Mouse (Mus musculus) frontal cortex, adult (tissue): ENCODE results near the gene Ggps1.

Source experiments
- ATAC-seq: cut with Nextera tagmentation; 2 replicates; pipeline ENCODE4 v1.9.2; 2017; ENCODE audit warnings: mild to moderate bottlenecking, moderate library complexity, mixed read lengths; ENCODE audit not compliant: low TSS enrichment

Gene Ggps1

DNA sequence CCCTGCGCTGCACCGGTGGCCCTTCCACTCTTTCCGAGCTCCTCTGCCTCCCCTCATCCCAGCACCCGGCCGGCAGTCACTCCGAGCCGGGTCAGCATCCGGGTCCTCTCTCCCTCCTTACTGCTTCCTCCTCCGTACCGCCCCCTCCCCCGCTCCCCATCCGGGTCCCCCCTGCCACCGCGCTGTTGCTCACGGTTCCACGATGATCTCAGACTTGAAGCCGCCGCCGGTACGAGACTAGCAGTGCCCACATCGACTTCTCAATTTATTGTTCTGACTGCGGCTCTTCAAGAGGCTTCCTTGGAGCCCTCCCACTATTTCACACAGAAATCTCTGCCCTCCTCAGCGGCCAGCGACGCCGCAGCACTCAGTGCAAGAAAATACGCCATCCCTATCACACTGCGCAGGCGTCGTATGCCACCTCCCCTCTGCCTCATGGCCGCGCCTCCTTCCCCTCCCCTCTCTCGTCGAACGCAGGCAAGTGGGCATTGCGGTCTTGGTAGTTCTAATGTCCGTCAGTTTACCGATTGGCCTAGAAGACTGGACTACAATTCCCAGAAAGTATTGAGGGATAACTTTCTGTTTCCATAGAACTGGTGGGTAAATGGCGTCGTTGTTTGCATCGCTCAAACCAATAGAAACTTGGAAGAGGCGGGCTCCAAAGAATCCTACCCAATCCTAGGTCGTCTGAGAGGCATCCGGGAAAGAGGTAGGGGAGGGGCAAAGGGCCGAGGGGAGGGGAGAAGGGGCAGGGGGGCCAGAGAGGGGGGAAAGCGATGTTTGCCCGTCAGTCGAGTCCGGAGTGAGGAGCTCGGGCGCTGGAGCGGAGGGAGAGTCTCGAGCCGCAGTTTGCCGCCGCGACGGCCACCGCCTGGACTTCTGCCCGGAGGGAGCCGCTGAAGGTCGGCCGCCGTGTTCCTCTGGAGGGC, at the start of gene Ggps1, which contains the start of gene Arid4b:
TSS of gene Ggps1 (minus strand) at position 476 of the 929 bp plus-strand sequence.
TSS of gene Arid4b (plus strand) at position 220 of the 929 bp plus-strand sequence.
- peak; percentile 95 for ATAC-seq

DNA sequence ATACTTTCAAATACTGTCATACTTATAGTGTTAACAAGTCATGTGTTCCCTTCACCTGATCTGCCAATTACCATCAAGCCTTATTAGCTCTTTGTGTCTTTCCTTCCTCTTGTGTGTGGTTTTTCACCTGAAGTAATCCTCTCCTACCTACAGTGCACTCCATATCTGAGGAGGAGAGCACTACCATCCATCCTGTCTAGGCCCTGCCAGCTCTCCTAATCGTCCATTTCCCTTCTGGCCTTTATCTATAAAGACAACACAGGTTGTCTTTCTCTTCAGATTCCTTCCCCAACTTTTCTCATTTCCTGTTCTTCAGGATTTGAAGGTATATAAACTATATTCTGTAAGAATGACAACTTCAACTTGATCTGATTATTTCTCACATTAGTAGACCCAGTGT, 47.9 kb upstream of the Ggps1 start:
- ATAC-seq, result no peak

DNA sequence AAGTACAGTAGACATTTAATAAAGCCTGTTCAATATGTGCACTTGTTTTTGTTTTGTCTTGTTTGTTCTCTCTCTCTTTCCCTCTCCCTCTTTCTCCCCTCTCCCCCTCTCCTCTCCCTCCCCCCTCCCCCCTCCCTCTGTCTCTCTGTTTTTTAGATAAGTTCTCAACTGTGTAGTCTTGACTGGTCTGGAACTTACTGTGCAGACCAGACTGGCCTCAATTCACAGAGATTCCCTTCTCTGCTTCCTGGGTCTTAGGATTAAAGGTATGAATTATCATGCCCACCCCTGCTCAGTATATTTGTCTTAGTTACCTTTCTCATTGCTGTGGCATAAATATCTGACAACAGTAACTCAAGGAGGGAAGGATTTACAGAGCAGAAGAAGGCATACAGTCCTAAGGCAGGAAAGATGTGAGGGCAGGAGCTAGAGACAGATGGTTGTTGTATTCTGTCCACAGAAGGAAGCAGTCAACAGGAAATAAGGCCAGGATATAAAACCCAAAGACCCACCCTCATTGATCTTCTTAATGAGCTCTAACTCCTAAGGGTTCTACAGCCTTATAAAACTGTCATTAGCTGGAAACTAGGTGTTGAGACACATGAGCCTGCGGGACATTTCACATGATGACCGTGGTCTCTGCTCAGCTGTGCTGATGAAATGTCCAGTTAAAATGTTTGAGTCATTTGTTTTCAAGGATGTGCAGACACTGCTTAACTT, 47.0 kb upstream of the Ggps1 start:
- ATAC-seq, result no peak

DNA sequence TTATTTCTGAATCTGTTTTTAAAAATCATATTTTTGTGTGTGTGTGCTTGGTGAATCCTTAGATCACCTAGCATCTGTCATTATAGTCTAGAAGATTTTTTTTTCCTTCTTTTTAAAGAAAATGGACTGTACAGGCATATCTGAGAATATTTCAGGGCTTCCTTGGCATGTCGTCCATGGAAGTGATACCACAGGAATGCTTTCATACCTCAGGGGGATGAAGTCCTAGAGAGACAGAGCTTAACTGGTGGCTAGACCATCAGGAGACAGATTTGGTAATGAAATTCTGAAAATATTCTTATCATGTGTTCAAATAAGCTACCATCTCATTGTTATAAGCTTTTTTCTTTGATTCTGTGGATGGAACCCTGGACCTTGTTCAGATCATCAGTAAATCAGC, 39.7 kb upstream of the Ggps1 start:
- ATAC-seq, result no peak

DNA sequence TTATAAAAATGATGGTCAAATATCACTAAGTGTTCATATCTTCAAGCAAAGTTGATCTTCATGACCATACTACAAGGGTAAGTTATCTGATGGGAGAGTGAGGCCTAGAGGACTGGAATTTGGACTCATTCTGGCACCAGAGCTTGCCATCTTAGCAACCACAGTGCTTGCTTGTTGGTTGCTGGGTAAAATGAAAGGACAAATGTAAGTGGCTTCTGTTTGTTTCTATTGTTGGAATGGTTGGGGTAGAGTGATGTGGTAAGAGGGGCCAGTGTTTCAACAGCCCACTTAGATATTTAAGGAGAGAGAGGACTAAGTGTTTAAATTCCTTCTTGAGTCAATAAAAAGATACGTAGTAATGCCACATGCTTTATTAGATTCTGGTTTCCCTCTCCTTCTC, 25.4 kb upstream of the Ggps1 start:
- no peak for ATAC-seq

DNA sequence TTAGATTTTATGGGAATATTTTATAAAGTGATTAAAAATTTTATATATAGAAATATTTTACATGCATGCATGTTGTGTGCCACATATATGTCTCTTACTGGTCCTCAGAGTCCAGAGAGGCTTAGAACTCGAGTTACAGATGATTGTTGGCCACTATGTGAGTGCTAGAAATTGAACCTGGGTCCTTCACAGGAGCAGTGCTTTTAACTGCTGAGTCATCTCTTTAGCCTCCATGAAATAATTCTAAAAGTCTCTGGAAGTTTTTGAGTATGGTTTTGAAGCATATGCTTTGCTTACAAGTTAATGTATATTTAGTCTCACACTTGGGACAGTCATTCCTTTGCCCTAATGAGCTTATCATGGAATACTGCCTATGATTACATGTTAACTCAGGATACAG, 12.0 kb upstream of the Ggps1 start:
- no peak for ATAC-seq

DNA sequence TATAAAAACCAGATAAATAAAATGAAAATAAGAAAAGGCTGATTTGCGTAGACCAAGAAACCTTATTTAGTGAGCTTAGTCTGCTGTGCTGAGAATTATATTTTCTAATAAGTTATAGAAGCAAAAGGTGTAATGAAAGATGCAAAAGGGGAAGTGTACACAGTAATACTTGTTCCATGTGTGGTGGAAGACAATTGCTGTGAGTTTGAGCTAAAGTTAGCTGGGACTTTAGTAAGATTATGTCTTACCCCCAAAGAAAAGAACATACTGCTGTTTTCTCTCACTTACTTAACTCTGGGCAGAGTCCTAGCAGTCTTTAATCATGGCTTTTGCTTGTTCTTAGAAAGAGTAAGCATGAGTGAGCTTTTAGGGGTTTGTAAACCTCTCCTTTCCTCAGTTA, 11.1 kb upstream of the Ggps1 start:
- no peak for ATAC-seq

DNA sequence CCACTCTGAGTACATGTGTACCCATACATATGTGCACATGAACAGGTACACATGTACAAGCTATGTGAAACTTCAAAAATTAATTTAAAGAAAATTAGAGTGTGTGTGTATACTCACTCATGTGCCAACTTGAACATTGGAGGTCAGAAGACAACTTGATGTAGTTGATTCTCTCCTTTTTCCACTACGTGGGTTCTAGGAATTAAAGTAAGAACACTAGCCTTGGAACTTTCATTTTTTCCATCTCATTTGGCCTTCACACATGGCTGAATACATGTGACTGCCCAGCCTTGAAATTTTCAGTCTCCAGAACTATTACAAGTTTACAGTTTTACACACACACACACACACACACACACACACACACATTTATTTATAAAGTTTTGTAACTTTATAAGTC, 6.0 kb upstream of the Ggps1 start:
- ATAC-seq, result no peak

DNA sequence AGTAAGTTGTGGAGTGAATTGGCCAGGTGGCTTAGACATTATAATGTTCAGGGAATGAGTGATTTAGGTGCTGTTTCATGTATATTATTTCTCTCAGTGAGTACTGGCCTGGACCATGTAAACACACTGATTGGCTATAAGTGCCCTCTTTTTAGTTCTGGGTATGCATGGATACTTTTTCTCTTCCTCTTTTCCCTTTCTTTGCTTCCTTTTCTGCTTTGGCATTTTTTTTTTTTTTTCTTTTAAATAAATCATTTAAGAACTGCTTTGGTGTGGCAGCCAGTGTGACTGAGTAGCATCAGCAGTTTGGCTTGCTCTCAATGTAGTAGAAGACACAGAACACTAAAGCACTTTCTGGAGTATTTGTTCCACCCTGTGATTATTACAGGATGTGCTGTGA, 4.7 kb upstream of the Ggps1 start:
- no peak for ATAC-seq

DNA sequence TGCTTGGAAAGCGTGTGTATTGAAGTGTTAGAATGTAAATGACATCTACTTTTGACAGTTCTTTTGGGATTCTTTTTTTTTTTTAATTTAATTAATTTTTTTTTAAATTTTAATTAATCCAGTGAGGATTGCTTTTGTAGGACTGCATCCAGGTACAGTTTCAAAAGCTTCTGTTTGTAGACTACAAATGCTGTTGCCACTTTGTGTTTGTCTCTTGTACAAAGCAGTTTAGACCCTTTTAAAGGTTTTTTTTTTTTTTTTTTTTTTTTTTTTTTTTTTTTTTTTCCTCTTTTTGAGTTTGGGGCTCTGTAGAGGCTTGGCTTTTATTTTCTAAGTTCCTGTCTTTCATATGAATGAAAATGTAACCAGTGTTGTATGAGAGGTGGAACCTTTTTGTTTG, 2.4 kb upstream of the Ggps1 start:
- ATAC-seq, result no peak

DNA sequence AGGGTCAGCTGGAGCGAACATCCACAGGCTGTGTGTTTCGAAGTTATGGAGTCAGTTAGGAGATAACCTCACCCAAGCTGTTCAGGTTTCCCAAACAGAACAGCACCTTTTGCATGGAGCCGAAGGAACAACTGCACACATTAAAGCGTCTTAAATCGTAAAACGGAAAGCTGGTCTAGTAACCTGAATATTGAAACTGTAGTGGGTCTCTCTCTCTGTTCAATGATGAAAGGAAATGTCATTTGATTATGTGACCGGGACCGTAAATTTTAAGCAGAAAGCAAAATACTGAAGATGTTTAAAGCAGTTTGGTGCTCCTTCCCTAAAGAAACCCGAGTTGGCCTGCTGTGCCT, 1.7 kb upstream of the Ggps1 start:
- no peak for ATAC-seq

DNA sequence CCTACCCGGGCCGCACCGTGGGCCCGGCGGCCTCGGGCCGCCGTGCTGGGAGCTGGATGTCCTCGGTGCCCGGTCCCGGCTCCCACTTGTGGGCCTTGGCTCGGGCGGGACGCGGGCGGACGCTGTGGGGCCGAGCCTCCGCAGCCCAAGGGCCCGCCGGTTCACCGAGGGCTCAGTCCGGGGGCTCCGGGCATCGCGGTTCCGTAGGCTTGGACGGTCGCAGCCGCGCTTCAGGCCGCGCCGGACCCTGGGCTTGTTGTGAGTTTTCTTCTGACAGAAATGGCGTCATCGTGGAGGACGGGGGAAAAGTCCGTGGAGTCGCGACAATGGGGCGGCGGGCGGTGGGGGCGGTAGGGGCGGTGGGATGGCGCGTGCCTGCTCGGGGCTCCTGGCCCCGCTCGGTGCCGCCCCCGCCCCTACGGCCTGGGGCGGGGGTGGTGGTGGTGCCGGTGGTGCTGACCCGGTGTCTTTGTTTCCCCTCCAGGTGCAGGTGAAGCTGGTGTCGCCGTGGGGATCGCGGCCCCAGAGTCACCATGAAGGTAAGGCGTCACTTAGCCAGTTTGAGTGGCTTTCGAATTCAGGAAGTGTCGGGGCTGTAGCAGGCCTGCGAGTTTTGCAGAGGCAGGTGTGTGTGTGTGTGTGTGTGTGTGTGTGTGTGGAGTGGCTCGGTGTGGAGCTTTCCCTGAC, 1.2 kb upstream of the Ggps1 start:
- 0 out of 2 replicates have a peak, but pooled peaks have one; percentile 0 for ATAC-seq

DNA sequence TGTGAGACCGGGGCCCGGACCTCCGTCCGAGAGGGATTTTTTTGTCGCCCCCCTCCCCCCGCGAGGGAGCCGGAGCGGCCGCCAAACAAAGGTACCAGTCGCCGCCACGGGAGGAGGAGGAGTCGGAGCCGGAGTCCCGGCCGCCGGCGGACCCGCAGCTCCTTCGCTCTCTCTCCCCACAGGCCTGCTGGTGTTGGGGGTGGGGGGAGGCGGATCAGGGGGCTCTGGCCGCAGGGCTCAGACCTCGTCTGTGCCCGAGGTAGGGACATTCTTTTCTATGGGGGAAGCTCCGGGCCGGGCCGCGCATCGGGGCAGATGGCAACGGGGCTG, 619 bp upstream of the Ggps1 start:
- ATAC-seq, result peak; percentile 31

DNA sequence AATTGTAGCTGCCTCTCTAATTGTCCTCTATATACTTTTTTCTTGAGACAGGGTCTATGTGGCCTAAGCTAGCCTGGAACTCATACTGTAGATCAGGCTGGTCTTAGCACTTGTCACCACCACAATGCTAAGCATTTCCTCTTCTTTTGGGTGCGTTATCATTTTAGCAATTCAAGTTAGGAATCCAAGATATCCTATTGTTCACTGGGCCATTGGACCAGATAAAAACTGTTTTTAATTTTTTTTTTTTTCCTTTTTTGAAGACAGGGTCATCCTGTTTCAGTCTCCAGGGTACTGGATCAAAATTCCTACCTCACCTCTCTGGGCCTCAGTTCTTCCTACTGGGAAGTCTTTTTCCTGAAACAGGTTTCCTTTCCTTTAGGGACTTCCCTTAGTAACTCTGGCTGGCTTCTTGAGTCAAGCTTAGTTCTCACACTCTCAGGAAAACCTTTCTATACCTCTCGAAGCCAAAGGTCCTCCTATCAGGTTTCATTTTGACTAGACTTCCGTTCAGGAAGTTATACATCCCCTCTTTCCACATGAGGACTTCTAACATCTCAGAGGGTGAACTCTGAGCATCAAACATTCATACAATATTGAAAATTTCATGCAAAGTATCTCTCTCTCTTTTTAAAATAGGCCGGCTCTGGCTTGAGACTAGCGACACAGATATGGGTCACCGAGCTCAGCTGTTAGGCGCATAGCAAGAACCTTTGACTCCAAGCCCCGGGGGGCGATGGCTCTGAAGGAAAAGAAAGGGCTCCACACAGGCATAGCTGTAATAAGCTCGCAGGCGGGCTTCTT, 877 bp downstream of the Ggps1 start:
- ATAC-seq, result no peak

DNA sequence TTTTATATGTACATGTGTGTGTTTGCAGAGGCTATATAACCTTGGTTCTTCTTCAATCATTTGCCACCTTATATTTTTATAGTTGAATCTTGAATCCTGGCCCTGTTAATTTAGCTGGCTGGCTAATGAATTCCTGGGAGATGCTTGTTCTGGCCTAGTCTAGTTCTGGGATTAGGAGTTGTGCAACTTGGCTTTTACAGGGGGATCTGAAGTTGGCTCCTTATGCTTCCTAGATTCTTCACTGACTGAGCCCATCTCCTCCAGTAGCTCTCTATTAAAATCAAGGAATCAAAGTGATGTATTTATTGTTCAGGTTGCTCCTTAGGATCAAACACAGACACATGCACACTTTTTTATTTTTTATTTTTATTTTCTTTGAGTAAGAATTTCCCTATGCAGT, 3.7 kb downstream of the Ggps1 start:
- no peak for ATAC-seq

DNA sequence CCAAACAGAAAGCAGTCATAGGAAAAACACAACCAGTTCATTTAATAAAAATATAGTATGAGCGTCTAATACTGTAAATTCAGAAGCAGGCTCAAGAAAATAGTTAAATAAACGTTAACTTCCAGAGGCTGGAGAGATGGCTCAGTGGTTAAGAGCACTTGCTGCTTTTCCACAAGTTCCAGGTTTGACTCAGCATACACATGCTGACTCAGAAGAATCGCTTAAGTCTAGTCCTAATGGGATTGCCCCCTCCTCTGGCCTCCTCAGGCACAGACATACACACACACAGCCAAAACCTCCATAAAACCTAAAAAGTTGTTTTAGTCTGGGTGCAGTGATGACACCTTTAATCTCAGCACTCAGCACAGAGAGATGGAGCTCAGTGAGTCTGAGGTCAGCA, 6.5 kb downstream of the Ggps1 start:
- ATAC-seq, result no peak

DNA sequence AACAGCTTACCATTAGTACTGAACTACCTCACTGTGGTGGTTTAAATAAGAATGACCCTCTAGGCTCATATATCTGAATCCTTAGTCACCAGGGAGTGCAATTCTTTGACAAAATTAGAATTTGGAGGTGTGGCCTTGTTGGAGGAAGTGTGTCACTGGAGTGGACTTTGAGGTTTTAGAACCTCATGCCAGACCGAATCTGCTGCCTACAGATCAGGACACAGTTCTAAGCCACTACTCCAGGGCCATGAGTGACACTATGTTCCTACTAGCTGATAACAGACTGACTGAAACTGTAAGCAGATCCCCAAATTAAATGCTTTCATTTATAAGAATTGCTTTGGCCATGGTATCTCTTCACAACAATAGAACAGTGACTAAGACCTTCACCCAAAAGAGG, 13.4 kb downstream of the Ggps1 start:
- ATAC-seq, result no peak

DNA sequence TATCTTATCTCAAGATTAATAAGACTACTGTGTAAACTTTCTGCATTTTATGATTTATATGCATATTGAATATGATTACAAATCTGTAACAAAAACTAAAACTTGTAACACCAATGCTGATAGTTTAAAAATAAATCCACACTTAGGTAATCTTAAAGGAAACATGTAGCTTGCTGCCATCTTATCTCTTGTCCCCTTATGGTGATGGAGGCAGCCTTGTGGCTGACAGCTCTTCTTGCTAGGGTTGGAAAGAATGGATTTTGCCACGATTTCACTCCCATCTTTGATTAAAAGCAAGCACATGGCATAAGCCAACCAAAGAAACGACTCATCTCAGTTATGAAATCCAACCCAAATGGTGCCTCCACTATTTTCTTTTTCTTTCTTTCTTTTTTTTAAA, 18.8 kb downstream of the Ggps1 start:
- ATAC-seq, result no peak

DNA sequence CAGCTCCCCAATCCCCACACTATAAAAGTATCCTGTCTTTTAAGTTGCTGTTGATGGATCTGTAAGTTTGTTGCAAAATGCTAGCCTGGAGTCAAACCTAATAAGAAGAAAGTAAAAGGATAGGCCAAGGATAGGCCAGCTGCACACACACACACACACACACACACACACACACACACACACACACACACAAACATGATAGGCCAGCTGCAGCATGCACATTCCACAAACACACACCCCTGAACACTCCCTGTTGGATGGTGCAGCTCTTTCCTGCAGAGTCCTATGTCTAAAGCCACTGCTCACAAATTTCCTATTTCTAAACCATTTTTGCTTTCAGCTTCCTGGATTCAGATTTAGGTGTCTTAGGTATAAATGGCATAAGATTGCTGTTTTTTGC, 19.4 kb downstream of the Ggps1 start:
- no peak for ATAC-seq

DNA sequence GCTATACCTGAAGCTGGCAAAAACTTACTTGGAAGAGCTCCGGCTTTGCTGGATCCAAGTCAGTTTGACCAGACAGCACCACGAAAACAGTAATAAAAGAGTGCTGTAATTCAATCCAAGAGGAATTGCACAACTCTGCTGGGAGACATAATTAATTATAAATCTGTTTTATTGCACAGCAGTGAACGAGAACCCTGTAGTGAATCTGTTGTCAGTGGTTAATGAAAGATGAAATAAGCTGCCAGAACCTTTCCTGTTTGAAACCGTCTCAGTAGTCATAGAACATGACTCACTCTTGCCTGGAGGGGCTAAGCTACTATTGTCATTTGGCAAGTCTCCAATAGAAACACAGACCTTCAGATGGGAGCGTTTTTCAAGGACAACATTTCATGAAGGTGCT, 23.1 kb downstream of the Ggps1 start:
- ATAC-seq, result no peak

DNA sequence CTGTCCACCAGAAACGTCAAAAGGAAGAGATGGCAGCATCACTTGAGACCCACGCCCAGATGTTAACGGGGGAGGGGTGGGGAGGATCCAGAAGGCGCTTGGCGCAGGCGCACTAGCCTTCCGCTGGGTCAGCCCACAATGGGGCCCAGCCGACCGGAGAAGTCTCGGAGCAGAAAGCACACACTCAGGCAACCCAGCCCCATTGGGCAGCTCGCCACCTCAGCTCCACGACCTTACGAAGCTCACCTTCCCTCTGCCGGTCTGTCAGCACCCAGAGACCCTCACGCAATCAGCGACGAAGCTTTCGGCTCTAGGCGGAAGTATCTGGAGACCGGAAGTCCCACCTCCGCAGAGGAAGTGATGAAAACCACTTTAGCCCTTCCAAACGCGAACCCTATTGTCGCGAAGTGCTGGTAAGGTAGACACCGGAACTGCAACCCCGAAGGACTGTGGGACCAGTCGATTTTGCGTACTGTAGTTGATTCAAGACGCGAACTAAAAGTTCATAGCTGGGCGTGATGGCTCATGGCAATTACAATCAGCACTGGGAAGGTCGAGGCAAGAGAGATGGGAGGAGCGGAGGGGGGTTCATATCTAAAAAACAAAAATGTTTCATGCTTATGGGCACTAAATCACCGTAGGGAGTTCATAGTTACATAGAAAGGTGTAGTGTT, 23.9 kb downstream of the Ggps1 start, which contains the start of gene Tbce:
TSS of gene Tbce (minus strand) at position 347 of the 674 bp plus-strand sequence.
- peak; percentile 99 for ATAC-seq
